In the genomic region with DNA sequence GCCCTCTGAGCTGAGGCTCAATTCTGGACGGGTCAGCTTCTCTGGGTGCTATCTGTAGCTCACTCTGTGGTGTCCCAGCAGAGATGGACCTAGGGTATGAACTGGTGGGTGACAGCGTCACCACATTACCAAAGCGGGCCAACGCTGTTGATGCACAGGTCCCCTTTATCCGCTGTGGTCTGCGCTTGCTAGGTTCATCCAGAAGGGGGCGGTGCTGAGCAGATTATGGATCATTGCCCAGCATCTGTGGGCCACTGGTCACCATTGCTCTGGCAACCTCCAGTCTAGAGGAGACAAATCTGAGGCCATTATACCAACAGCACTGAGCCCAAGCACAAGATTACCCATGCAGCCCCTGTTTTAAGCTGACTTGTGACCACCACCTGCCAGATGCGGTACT, we compare ENCODE assay signal across 9 mouse cellular contexts.
DNase-seq lines count a peak whose midpoint lies in the region; ATAC-seq and TF ChIP-seq lines count a peak whose summit lies in the region.
"Had no signal": no experiment of that assay in that cellular context is flagged by ENCODE, and none has a peak within 500 bp of the region (broad histone marks: within the 10 kb centered on the region; RNA-seq: fewer than 3 reads in every experiment).

No protein-coding gene starts in this region.

- no peak for TF ChIP-seq POLR2A in heart, adult 2 months (IDR thresholded peaks at IDR 0.05; ENCODE audit: insufficient read depth, low read depth, low read length)

- peak; percentile 3 to 33 for DNase-seq in heart, adult 2 months
- no peak for DNase-seq in heart, embryonic 10.5 days (ENCODE audit: low spot score)
- DNase-seq in neural tube, embryonic 10.5 days (ENCODE audit: extremely low spot score, low spot score), result peak; percentile 44
- DNase-seq in embryo, embryonic 10 days (ENCODE audit: low spot score), result peak; percentile 45
- no peak for DNase-seq in stomach, postnatal 0 days (ENCODE audit: low spot score)
- no peak for DNase-seq in layer of hippocampus, adult 9-11 months
- DNase-seq in ovary, postnatal 14 days (ENCODE audit: low spot score), result no peak

- TF ChIP-seq CTCF in heart, adult 2 months (IDR thresholded peaks at IDR 0.05), result peak; percentile 62
- peak; percentile 53 for TF ChIP-seq CTCF in stomach, postnatal 0 days (IDR thresholded peaks at IDR 0.05; ENCODE audit: low read depth)

- no peaks in the 10 kb centered on the region for H3K36me3 ChIP-seq in heart, adult 2 months (ENCODE audit: control insufficient read depth, insufficient read depth, low read length)
- no peaks in the 10 kb centered on the region for H3K36me3 ChIP-seq in heart, embryonic 10.5 days
- H3K36me3 ChIP-seq in neural tube, embryonic 15.5 days, result no peaks in the 10 kb centered on the region
- no peaks in the 10 kb centered on the region for H3K36me3 ChIP-seq in stomach, postnatal 0 days (ENCODE audit: control insufficient read depth, insufficient read depth, low read length)
- H3K36me3 ChIP-seq: neural tube, embryonic 13.5 days had no signal

- no peaks in the 10 kb centered on the region for H3K9me3 ChIP-seq in heart, embryonic 10.5 days
- H3K9me3 ChIP-seq in neural tube, embryonic 15.5 days (replicated peaks), result no peaks in the 10 kb centered on the region
- no peaks in the 10 kb centered on the region for H3K9me3 ChIP-seq in stomach, postnatal 0 days (ENCODE audit: control insufficient read depth, low read length)
- H3K9me3 ChIP-seq: neural tube, embryonic 13.5 days had no signal

- no peak overlapping the region for H3K4me3 ChIP-seq in heart, adult 2 months
- no peak overlapping the region for H3K4me3 ChIP-seq in heart, embryonic 10.5 days
- no peak overlapping the region for H3K4me3 ChIP-seq in neural tube, embryonic 15.5 days (replicated peaks)
- no peak overlapping the region for H3K4me3 ChIP-seq in stomach, postnatal 0 days (ENCODE audit: low read depth, low read length)
- H3K4me3 ChIP-seq: neural tube, embryonic 13.5 days had no signal

- no peak overlapping the region for H3K9ac ChIP-seq in heart, adult 2 months (ENCODE audit: low read depth, low read length)
- H3K9ac ChIP-seq in neural tube, embryonic 15.5 days (replicated peaks), result no peak overlapping the region
- no peak overlapping the region for H3K9ac ChIP-seq in stomach, postnatal 0 days (ENCODE audit: low read length)
- H3K9ac ChIP-seq: neural tube, embryonic 13.5 days had no signal

- no peak overlapping the region for H3K4me2 ChIP-seq in neural tube, embryonic 15.5 days
- no peak overlapping the region for H3K4me2 ChIP-seq in stomach, postnatal 0 days (replicated peaks; ENCODE audit: low read depth)
- H3K4me2 ChIP-seq: neural tube, embryonic 13.5 days had no signal

- H3K4me1 ChIP-seq in heart, adult 2 months (ENCODE audit: control insufficient read depth, insufficient read depth, low read length), result no peaks in the 10 kb centered on the region
- no peaks in the 10 kb centered on the region for H3K4me1 ChIP-seq in heart, embryonic 10.5 days
- H3K4me1 ChIP-seq in neural tube, embryonic 15.5 days, result peaks cover 10% of the 10 kb centered on the region
- H3K4me1 ChIP-seq in stomach, postnatal 0 days (replicated peaks; ENCODE audit: control insufficient read depth, insufficient read depth), result no peaks in the 10 kb centered on the region

- TF ChIP-seq EP300 in heart, adult 2 months (IDR thresholded peaks at IDR 0.05; ENCODE audit: insufficient read depth, low read depth, low read length), result no peak
- no peak for TF ChIP-seq EP300 in stomach, postnatal 0 days (optimal IDR thresholded peaks at IDR 0.05)

- H3K27me3 ChIP-seq in heart, adult 2 months (ENCODE audit: control insufficient read depth, insufficient read depth, low read length), result no peaks in the 10 kb centered on the region
- H3K27me3 ChIP-seq in heart, embryonic 10.5 days (ENCODE audit: insufficient read depth, poor library complexity, severe bottlenecking), result peaks cover 27% of the 10 kb centered on the region; the same call in 1 of the 2 replicates
- no peaks in the 10 kb centered on the region for H3K27me3 ChIP-seq in neural tube, embryonic 15.5 days (replicated peaks)
- no peaks in the 10 kb centered on the region for H3K27me3 ChIP-seq in stomach, postnatal 0 days (ENCODE audit: control insufficient read depth, insufficient read depth, low read length)
- H3K27me3 ChIP-seq: neural tube, embryonic 13.5 days had no signal

- H3K79me2 ChIP-seq in heart, adult 2 months (replicated peaks; ENCODE audit: control insufficient read depth, insufficient read depth, low read length), result no peaks in the 10 kb centered on the region

- ATAC-seq in neural tube, embryonic 15.5 days (ENCODE audit: low FRiP score), result no peak
- ATAC-seq in stomach, postnatal 0 days (ENCODE audit: low FRiP score, low TSS enrichment), result no peak

- WGBS in heart, adult 2 months, result 45% methylated on average over 8 of the region's 8 CpGs
- WGBS in heart, embryonic 10.5 days, result 46% methylated on average over 8 of the region's 8 CpGs
- WGBS in neural tube, embryonic 15.5 days, result 53% methylated on average over 8 of the region's 8 CpGs
- WGBS in stomach, postnatal 0 days, result 45% methylated on average over 8 of the region's 8 CpGs

- no peak overlapping the region for H3K27ac ChIP-seq in heart, adult 2 months
- H3K27ac ChIP-seq in heart, embryonic 10.5 days, result no peak overlapping the region
- H3K27ac ChIP-seq in neural tube, embryonic 15.5 days (replicated peaks), result no peak overlapping the region
- no peak overlapping the region for H3K27ac ChIP-seq in stomach, postnatal 0 days (replicated peaks)
- H3K27ac ChIP-seq: neural tube, embryonic 13.5 days had no signal

- intact Hi-C loops in heart, adult 2 months (cut with DNase I), result no loop called here

Comparison
In these comparisons a context has a peak if more than half of its experiments do, and no peak if none do; other contexts are left out.
1. DNase-seq: peak in heart, adult 2 months (2 of 2), neural tube, embryonic 10.5 days (single experiment) and embryo, embryonic 10 days (single experiment); none in heart, embryonic 10.5 days (single experiment), stomach, postnatal 0 days (single experiment), layer of hippocampus, adult 9-11 months (single experiment) and ovary, postnatal 14 days (single experiment).